Mouse (Mus musculus) left cerebral cortex, adult 8-10 months (tissue): ENCODE data around the gene Zfp689. TPM values are rescaled to one million over a fixed set of nuclear protein-coding genes. Genes with fewer than 3 reads are reported as not detected.
"Not testable (repeated sequence)": the region's sequence is repeated elsewhere in the genome, so short reads cannot be mapped to it uniquely, and the experiment has no call there.

Source experiments
- DNase-seq, 2 experiments: peaks; one replicate each; pipeline ENCODE4 v3.0.0; 2022; ENCODE audit warnings: low spot score in 2 of 2
- total RNA-seq, 4 experiments: library from RNA; stranded (reverse); gene quantifications; 2 replicates each; pipeline ENCODE4 v1.2.4; 2022

Gene Zfp689
- 1 to 10 TPM; 5.1 to 6.1 (median 5.9) TPM for total RNA-seq

DNA sequence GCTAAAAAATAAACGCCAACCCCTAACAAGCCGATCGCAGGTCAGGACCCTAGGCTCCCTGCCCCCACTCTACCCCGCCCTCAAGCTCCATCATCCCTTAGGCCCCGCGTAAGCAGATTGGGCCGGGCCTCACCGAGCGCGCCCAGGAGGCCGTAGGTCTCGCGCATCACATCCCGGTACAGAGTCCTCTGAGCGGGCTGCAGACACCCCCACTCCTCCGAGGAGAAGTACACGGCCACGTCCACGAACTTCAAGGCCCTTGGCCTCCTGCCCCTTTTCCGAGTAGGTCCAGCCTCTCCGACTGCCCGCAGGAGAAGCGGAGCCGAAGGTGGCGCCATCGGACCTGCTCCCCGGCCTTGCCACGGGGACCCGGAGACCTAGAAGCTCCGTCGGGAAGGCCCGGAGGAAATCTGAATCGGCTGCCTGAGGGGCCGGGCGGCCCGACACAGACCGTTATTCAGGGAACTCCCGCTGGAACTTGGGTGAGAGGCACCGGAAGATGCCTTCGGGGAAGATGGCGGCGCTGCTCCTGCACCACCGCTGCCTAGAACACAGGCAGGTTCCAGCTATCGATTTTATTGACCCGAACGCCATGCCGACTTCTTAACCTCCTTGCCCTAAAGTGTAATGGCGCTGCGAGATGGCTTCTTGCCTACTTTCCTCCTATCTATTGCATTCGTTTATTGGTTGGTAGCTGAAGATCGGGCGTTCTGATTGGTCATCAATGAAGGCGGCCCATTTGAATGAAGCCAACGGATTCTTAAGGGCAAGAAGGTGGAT is at the start of gene Zfp689:
Gene Zfp689, minus strand, starts transcription at position 638 of the 780 bp plus-strand sequence.
- peak; percentile 92 to 94 for DNase-seq

DNA sequence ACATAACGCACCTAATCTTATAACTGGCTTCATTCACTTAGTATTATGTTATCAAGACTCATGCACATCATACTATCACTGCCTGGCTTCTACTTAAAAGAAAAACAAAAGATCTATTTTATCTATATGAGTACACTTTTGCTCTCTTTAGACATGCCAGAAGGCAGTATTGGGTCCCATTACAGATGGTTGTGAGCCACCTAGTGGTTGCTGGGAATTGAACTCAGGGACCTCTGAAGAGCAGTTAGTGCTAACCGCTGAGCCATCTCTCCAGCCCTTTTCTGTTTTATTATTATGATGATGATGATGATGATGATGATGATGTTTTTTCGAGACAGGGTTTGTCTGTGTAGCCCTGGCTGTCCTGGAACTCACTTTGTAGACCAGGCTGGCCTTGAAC is 49.4 kb upstream of the Zfp689 start:
- no peak for DNase-seq

DNA sequence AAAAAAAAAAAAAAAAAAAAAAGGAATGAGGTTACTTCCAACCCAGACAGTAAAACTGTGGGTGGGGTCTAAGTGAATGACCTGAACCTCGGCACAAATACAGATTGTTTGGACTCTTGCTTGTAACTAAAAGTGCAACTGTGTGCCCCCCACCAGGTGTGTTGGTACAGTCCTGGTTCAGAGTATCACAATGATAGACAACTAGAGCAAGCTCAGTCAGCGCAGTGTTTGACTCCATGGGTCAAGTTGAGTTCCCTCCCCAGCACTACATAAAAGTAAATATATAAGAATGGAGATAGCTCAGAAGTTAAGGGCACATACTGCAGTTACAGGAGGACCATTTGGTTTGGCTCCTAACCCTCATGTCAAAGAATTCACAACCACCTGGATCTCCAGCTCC is 48.4 kb upstream of the Zfp689 start:
- DNase-seq: no peak

DNA sequence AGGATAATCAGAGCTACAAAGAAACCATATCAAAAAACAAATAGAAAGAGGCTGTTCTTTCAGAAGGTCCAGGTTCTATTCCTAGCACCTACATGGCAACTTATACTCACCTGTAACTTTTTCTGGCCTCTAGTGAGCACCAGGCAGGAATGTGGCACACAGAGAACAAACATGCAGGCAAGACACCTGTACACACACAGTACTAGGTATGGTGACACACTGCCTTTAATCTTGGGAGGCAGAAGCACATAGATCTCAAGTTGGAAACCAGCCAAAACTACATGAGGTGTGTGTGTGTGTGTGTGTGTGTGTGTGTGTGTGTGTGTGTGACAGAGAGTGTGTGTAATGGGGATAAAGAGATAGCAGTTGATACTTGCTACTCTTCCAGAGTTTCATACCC is 45.7 kb upstream of the Zfp689 start:
- no peak for DNase-seq

DNA sequence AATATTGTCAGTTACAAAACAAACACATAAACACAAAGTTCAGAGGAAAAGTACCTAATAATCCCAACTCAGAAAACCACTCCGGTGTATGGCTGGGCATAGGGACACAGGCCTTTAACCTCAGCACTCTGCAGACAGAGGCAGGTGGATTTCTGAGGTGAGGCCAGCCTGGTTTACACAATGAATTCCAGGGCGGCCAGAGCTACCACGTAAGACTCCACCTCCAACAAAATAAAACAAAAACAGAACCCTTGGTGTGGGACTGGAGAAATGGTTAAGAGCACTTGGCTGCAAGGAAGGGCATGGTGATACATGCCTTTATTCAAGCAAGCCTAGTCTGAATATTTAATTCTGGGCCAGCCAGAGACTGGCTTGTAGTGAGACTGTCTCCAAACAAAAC is 42.9 kb upstream of the Zfp689 start:
- no peak for DNase-seq

DNA sequence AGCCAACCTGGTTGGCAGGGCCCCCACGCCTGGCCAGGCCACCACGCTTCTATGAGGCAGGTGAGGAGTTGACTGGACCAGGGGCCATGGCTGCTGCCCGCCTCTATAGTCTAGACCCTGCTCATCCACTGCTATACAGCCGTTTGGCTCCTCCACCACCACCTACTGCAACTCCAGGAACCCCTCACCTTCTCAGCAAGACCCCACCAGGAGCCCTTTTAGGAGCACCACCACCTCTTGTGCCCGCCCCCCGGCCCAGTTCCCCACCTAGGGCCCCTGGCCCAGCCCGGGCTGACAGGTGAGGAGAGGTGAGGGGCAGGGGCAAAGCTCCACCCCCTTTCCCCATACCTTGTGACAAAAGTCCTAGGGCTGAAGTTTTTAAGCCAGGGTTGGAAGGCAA is 41.0 kb upstream of the Zfp689 start:
- no peak for DNase-seq

DNA sequence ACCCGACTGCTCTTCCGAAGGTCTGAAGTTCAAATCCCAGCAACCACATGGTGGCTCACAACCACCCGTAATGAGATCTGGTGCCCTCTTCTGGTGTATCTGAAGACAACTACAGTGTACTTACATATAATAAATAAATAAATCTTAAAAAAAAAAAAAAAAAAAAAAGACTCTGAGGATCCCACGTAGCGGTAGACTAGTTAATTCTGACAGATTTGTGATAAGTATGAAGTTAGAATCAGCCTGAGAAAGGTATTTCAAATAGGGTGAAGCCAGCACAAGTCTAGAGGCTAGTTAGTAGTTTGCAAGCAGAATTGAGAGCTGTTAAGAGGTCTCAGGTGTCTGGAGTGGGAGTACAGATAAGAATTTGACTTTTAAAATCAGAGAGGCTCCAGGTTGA is 39.4 kb upstream of the Zfp689 start:
- DNase-seq: not testable (repeated sequence)

DNA sequence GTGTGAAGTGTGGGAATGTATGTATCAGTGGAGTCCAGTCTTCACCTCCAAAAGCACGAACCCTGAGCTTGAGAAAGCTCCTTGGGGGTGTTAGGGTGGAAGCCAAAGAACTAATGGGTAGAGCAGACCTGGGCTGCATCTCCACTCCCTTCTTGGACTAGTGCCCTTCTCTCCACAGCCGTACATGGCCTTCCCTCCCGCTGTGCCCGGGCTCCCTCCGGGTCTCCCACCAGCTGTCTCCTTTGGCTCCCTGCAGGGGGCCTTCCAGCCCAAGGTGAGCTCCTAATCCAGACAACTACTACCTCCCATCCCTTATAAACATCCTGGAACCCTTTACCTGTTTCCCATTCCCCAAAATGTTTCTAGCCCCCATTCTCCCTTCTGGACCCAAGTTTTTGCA is 36.5 kb upstream of the Zfp689 start:
- no peak for DNase-seq

DNA sequence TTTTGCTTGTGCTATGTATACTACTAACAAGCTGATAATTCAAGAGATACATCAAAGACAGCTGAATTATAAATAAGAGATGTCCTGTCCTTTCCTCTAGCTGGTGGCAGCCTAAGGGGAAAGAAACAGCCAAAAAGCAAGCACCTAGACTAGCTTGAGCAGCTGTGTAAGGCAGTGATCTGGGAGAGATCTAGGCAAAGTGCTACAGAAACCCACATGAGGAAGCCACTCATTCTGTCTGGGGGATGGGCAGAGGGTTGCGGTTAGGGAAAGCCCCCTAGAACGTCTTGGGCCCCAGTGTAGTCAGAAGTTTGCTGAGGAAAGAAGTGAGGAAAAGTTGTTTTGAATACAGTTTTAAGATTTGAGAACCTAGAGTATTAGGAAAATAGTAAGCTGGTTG is 31.4 kb upstream of the Zfp689 start:
- no peak for DNase-seq

DNA sequence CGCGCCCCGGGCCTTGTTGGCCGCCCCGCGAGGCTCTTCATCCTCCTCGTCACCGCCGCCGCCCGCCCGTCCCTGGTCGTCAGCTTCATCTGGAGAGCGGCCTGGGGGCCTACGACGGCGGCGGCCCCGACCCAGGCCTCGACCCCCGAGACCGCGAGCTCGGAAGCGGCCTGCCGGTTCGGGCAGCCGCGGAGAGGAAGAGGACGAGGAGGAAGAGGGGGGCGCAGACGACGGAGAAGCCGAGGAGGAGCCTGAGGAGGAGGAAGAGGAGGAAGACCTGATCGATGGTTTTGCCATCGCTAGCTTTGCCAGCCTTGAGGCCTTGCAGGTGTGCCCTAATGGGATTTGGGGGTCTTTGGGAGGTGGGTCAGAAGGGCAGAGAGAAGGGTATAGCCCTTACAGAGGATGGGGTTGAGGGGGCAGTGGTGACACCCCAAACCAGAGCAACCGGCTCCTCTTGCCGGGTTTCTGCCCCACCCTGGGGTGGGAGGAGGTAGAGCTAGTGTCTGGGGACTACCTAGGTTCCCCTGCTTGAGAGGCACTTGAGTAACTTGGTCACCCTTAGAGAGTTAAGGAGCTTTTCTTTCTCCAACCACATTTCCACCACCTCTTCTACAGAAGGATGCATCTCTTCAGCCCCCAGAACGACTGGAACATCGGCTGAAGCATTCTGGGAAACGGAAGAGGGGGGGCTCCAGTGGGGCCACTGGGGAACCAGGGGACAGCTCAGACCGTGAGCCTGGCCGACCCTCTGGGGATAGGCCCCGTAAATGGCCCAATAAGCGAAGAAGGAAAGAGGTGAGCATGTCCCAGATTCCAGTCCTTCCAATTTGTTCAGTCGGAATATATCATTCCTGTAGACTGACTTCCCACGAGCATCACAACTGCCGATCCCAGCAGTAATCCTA is 30.6 kb upstream of the Zfp689 start:
- no peak for DNase-seq

DNA sequence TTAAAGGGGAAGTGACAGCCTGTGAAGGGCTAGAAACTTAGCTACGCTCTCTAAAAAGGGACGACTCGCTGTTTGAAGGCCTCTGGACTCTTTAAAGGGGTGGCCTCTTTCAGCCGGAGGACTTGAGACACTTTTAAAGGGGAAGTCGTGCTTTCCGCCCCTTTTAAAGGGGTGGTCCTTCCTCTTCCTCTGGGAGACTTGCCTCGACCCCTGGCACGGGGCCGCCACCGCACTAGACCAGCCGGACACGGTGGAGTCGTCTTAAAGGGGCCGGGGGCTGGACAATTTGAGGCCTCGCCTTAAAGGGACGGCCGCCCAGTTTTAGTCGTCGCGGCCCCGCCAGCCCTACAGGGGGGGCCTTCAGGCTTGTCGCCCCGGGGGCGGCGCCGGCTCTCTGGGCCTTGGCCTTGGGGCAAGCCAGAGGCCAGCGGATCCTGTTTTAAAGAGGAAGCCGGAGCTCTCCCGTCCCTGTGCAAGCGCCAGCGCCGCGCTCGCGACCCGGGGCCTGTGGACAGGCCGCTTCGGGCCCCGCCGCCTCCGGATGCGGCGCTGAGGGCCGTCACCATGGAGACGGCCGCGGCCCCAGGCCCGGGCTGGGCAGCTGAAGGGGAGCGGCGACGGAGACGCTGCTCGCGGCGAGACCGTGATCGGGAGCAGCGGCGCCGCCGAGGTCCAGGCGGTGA is 29.8 kb upstream of the Zfp689 start, which contains the start of gene Fbrs:
Gene Fbrs, plus strand, starts transcription at position 565 of the 683 bp plus-strand sequence.
- peak in 1 of 2 experiments; percentile 95 for DNase-seq

DNA sequence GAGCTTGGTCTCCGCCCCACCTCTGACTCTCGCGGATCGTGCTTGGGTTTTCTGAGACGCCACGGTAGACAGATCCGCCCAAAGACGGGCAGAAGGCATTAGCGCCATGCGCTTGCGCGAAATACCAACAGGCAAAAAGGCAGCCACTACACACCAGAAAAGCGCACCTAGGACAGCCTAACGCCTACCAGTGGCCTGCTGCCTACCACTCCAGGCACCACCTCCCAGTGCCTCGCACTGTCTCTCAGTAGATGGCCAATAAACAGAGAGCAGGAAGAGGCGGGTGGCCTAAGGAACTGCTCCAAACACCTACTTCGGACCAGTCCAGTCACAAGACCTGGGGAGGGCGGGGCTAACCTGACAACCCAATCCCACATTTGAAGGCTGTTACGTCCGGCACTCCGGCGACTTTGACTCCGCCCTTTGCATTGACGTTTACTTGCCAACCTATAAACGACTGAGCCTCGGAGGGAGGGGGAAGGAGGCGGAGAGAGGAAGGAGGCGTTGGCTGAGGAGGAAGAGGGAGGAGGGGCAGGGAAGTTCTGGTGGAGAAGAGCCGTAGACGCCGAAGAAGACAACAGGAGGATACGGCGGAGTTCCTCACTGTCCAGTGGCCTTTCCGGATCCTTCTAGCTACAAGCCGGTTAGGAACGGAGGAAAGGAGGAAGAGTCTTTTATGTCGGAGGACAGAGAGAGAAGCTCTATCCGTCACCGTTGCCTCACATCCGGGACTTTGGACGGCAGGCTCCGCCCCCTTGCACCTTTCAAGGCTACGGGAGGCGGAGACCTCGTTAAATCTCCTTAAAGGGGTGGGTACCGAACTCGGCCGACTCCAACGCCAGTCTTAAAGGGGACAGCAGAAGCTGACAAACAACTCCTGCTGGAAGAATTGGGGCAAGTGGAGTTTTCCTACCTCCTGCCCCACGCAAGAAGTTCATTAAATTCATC is 29.0 kb upstream of the Zfp689 start:
- peak; percentile 100 for DNase-seq

DNA sequence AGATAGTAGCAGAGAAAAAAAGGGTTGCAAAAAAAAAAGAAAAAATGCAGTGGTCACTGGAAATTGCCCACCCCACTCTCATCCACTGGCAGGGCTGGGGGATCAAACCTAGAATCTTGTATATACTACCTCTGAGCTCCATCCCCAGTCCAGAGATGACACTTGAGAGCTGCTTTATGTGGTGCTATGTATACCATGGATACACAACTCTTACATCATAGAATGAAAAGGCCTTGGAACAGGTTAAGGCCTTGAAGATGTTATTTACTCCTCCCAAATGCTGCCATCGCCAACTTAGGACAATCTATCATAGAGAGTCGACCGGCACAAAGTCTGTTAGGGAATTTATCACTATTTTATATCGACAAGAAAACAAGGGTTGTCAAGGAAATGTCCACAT is 27.9 kb upstream of the Zfp689 start:
- no peak for DNase-seq

DNA sequence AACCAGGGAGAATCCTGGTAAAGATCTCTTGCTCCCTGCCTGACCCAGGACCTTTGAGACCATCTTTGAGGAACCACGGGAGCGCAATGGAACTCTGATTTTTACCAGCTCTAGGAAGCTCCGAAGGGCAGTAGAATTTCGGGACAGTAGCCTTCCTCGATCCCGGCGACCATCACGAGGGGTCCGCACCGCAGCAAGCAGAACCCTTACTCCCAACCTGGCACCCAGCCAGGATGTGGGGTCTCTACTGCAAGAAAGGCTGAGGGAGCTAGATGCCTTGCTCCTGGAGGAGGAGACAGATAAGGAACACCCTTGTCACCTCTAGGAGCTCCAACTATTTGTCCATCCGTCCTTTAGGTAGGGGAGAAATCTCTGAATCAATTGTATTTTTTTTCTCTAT is 27.4 kb upstream of the Zfp689 start:
- DNase-seq: no peak

DNA sequence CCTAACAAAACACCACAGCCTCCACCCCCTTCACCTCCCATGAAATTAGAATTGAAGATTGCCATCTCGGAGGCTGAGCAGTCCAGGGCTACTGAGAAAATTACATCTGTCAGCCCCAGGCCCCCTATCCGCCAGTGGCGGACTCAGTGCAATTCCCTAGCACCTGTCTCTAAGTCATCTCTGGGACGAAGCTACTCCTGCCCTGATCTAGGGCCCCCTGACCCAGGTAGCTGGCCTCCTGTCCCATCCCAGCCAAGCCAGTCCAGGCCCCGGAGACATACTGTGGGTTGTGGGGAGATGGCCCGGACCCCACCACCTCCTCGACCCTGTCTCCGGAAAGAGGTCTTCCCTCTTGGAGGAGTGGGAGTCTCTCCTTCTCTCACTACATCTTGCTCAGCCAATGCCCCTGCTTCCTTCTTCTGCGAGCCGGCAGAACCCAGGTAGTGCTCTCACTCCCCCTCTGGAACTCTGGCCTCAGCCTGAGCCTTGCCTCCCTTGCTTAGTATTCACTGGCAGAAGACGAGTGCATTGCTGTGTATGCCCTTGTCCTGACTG is 26.3 kb upstream of the Zfp689 start:
- no peak for DNase-seq

DNA sequence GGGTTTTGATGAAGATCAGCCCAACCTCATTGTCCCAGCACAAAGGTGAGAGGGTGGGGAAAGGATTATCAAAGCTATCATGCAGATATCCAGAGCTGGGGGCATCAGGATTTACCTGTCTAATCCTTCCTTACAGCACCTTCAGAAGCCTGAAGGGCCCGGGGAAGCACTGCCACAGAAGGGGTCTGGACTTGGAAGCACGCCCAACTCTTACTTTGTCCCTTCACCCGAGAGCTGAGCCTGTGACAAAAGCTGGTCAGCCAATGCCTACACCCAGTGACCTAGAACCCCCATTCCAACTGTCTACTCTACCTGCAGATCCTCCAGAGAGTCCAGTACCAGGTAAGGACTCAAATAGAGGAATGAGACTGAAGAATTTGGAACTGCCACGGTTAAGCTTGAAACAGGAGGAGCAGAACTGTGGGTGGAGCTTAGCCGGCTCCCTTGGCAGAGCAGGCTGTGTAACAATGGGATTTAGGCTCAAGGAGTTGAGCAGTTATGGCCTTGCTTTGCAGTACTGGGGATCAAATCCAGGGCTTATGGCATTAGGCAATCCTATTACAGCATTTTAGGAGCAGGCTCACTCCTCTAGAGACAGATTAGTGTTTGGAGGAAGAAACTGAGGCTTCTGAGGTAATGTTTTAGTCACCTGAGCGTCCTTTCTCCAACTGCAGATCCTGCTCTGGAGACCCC is 25.6 kb upstream of the Zfp689 start:
- DNase-seq: no peak

DNA sequence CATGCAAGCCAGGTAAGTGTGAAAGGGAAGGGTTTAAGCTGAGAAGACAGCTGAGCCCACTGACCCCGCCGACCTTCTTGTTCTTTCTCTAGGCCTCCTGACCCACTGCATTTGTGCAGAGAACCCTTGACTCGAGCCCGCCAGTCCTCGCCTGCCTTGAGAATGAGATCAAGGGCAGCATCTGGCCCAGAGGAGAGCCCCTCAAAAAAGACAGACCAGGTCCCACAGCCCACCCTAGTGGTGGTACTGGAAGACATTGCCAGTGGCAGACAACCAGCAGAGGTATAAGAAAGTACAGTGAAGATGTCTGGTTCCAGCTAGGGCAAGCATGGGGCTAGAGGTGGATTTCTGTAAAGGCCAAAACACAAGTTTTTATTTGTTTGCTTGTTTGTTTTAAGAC is 24.7 kb upstream of the Zfp689 start:
- DNase-seq: no peak

DNA sequence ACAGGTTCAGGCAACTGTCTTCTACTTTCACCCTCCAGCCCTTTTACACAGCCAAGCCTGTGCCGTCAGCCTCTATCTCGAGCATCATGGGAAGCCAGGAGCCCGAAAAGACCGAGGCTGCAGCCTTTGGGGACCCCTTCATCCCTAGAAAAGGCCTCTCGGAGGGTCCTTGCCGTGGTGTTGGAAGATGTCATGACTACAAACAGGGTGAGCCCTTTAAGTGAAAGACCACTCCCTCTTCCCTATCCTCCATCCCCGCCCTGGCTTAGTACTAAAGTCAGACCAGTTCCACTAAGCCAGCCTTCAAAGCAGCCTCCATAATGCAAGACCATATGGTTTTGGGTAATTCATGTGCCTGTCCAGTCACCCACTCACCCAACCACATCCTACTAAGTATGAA is 23.1 kb upstream of the Zfp689 start:
- peak in 1 of 2 experiments; percentile 41 for DNase-seq

DNA sequence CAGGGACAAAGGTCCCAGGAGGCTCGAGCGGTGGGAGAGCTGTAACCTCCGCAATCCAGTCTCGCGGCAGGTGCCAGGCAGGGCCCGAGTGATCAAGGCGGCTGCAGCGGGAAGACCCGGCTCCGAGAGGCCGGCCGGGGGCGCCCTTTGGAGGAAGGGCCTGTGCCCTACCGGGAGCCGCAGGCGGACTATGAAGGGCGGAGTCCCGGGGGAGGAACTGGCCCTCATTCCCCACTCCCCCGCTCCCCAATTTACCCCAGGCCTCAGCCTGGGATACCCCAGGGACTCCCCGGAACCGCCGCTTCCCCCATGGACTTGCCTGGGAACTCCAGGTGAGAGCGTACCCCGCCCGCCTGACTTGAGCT is 22.7 kb upstream of the Zfp689 start:
- peak in 1 of 2 experiments; percentile 65 for DNase-seq
